Mouse (Mus musculus) adrenal gland, adult 8-10 months (tissue): Measurements from ENCODE around the gene Ttc9c. TPM values are rescaled to one million over a fixed set of nuclear protein-coding genes. Genes with fewer than 3 reads are reported as not detected.
A peak's percentile ranks its signal among the peaks of the same experiment; 100 is the strongest.

Experiments used
- DNase-seq: peaks from one replicate; pipeline ENCODE4 v3.0.0; 2022
- total RNA-seq, 4 experiments: library from RNA; stranded (reverse); gene quantifications; 2 replicates each; pipeline ENCODE4 v1.2.4; 2022

The Ttc9c gene
- total RNA-seq, 4 experiments from 2014 or later, result 27.4 to 40.5 (median 35.9) TPM

DNA sequence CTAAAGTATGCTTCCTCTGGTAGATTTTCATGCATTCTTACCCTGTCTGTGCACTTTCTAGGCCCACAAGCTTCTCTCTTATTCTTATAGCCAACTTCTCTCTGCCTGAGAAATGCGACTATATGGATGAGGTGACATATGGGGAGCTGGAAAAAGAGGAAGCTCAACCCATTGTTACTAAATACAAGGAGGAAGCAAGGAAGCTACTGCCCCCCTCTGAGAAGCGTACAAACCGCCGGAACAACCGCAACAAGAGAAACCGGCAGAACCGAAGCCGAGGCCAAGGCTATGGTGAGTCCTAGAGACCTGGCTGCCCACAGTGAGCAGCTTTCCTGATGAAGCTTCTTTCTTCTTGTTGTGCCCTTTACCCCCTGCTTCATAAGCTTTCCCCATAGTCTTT is 10.5 kb upstream of the Ttc9c start, which contains the start of gene AC129217.1:
TSS of gene AC129217.1 (plus strand) at position 114 of the 400 bp plus-strand sequence.
- no peak for DNase-seq

DNA sequence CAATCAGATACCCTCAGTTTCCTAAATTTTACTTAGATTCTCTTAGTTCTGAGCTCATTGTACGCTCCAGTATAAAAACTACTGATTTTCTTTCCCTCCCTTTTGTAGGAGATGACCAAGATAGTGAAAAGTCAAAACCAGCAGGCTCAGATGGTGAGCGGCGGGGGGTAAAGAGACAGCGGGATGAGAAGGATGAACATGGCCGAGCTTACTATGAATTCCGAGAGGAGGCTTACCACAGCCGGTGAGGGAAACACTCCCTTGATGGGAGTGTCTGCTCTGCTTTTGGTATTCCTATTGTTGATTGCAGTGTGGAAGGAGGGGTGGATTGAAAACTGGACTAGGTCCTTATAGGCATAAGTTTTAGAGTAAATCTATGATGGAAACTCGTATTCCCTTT is 3.6 kb upstream of the Ttc9c start:
- no peak for DNase-seq

DNA sequence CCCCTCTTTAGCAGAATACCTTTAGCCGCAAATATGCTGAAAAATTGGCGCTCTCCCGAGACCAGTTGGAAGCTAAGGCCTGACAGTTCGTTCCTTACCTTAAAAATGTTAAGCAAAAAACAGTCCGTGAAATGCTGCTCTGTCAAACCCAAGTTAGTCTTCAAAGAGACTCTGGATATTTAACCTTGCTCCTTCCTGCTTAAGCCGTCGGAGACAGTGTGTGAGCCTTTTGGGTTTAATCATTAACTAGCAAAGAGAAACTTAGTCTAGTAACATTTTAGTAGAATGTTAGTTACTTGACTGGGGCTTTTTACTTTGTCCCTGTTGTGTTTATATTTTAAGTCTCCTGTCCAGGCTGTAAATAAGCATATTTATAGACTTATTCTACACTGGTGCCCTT is 2.0 kb upstream of the Ttc9c start:
- DNase-seq, result no peak

DNA sequence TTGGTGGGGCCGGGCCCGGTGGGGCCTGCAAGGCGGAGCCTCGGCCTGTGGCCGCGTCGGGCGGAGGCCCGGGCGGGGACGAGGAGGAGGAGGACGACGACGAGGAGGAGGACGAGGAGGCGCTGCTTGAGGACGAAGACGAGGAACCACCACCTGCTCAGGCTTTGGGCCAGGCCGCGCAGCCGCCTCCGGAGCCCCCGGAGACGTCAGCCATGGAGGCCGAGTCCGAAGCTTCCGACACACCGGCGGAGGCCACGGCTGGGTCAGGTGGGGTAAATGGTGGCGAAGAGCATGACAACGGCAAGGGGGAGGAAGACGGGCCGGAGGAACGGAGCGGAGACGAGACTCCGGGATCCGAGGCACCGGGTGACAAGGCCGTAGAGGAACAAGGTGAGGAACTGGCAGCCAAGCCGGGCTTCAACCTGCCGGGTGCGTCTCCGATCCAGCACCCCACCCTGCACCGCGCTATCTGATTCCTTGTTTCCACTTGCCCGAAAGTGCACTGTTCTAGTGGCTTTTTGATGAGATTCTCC is 1.4 kb upstream of the Ttc9c start:
- DNase-seq, result peak; percentile 60

DNA sequence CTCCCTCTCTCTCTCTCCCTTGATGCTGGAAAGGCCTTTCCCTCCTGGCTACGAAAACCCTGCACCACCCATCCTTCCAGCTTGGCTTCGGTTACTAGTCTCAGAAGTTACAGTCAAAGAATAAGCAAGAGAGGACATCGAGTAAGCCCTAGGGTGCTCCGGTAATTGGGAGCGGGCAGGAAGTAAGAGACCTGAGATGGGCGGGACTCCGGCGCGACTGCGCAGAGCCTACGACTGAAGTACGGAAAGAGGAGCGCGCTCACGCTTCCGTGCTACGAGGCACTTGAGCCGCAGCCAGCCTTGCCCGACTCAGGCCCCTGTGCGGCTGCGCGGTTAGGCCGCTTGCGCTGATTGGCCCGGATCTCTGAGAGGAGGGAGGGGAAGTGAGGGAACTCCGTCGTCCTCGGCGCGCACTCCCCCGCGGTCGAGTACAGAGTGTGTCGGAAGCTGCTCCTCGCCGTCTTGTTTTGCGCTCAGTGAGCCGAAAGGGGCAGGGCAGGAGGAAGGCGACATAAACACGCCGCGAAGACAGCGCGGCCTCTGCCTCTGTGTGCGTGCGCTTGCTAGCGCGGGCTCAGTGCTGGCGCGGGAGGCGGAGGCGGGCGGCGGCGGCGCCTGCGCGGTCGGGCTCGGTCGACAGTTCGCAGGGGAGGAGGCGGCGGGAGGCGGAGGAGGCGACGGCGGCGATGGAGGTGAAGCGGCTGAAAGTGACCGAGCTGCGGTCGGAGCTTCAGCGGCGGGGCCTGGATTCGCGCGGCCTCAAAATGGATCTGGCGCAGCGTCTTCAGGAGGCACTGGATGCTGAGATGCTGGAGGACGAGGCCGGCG is 677 bp upstream of the Ttc9c start, which contains the start of gene Hnrnpul2:
TSS of gene Hnrnpul2 (plus strand) at position 415 of the 828 bp plus-strand sequence.
- DNase-seq, result peak; percentile 98

DNA sequence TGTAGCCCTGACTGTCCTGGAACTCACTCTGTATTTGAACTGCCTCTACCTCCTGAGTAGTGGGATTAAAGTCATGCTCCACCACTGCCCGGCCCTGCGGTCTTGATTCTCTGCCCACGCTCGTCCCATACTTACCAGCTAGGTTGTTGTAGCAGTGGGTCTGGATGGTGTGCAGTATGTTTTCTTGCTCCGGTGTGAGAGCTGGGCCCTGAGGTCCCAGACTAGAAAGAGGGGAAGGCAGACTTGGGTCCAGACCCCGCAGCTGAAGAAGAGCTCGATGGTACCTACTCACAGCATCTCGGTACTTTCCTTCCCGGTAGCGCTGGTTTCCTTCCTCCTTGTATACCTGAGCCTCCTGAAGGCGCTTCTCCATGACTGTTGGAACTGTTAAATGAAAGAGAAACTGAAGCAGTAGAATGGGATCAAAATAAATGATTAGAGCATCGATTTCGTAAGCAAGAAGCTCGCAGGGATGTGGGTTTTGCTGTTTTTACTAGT is 783 bp downstream of the Ttc9c start:
- no peak for DNase-seq

DNA sequence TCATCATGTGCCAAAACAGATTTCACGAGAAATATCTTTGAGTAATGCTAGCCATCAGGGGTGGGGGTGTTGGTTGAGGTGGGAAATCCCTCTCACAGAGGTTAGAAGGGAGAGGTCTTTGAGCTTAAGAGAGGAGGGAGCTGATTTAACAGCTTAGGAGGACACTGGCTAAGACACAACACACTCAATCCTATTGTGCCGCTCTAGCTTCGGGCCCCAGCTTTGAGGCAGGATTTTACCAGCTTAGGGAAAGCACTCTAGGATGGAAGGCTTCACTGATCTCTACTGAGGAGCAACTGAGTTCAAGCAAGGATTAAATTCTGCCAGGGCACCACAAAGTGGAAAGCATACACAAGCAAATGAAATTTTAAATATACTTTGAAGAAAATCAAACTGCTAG is 2.1 kb downstream of the Ttc9c start:
- no peak for DNase-seq

DNA sequence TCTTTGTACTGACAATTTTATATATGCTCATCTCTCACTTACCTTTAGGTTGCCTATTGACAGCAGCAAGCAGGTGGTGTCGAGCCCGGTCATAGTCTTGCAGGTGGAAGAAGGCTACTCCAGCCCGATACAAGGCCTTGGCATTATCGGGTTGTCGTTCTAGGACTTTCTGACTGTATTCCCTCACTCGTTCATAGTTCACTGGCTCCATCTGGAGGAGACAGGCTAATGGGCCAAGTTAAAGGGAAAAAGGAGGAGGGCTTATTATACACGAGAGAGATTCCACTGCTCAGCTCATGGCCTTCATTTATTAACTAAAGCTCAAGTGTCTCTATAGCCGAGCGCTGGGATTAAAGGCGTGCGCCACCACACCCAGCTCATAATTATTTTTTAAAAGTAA is 3.3 kb downstream of the Ttc9c start:
- no peak for DNase-seq

DNA sequence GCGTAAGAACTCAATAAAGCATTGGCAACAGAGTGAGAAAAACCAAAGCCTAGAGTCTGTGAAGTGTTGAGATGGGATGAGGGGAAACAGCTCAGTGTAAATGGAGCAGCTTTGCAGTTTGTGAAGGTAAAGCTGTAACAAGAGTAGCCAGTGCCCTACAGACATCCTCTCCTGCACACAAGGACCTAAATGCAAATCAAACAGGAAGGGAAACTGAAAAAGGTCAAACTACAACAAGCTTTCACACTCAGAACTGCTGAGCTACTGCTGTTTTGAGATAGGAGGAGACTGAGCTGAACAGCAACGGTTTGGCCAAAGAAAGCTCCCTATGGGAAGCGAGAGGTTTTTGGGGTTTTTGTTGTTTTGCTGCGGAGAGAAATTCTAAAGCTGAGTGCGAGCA is 12.3 kb downstream of the Ttc9c start:
- DNase-seq, result no peak

DNA sequence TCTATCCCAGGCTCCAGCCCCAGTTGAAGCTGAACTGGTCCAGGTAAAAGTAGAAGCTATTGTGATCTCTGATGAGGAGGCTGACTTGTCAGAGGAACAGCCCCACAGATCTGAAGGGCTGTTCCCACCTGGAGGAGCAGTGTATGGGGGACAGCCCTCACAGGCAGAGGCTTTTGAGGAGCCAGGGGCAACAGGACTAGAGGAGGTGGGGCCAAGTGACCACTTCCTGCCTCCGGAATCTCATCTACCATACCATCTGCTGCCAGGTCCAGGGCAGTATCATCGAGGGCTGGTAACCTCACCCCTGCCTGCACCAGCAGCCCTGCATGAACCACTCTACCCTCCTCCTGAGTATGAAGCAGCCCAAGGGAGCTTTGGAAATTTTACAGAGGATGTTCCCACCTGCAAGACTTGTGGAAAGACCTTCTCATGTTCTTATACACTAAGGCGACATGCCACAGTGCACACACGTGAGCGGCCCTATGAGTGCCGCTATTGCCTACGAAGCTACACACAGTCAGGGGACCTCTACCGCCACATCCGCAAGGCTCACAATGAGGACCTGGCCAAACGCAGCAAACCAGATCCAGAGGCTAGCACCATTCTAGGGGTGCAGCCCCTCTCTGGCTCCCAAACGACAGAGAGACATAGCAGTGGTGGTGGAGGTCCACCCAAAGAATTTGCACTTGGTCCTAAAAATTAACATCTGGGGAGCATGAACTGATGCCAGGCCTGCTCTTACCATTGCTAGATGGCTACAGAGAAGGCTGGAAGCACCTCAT is 15.1 kb downstream of the Ttc9c start:
- no peak for DNase-seq

DNA sequence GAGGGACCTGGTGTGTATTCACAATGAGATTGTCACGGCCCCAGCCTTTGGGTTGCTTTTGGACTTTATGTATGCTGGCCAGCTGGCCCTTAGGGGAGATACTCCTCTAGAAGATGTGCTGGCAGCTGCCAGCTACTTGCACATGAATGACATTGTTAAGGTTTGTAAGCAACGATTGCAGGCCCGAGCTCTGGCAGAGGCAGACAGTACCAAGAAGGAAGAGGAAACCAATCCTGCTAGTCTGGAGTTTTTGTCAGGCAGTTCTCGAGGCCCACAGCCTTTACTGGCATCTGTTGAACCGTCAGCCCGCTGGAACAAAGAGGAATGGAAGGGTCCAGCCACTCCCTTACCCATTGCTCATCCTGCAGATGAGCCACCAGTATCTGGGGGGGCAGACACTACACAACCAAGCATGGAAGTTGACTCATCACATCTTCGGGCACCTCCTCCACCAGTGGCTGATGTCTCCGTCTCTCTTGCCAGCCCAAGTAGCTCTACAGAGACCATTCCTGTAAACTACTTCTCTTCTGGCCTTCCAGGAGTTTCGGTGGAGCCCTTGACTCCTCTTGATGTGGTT is 15.8 kb downstream of the Ttc9c start:
- DNase-seq, result no peak

DNA sequence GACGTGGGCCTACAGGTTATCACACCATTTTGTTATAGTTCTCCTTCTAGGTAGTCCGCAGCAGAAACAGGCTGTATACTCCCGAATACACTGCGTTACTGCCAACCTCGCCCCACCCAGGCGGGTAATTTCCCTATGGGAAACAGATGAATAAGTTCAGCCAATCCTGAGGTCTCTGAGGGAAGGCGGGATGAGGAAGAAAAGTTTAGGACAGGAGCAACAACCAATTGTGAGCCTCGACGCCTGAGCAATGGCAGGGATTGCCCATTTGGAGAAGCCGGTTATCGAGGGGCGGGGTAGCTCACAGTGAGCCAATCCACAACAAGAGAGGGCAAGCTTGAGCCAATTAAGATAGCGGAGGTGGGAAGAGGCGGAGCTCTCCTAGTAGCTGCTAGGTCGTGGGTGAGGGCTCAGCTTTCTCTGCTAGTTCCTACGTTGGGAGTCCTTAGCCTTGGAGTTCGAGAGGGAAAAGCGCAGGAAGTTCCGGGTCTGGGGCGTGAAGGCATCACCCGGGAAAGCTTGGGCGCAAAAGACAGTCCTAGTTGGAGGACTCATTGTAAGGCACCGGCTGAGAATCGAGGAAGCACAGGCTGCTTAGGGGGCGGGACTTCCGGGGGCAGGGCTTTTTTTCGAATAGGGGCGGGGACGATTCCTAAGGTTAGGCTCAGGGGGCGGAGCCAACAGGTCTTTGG is 16.9 kb downstream of the Ttc9c start, which contains the start of gene Zbtb3:
TSS of gene Zbtb3 (plus strand) at position 426 of the 692 bp plus-strand sequence.
- peak; percentile 97 for DNase-seq

DNA sequence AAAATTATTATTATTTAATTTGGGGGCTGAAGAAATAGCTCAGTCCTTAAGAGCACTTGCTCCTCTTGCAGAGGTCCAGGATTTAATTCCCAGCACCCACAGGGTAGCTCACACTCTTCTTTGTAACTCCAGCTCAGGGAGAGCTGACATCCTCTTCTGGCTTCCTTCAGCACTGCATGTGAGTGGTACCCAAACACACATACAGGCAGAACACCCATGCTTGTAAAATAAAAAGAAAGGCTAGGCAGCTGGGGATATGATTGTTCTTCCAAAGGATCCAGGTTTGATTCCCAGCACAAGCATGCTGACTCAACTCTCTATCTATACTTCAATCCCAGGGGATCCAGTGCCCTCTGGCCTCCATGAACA is 20.2 kb downstream of the Ttc9c start:
- no peak for DNase-seq

DNA sequence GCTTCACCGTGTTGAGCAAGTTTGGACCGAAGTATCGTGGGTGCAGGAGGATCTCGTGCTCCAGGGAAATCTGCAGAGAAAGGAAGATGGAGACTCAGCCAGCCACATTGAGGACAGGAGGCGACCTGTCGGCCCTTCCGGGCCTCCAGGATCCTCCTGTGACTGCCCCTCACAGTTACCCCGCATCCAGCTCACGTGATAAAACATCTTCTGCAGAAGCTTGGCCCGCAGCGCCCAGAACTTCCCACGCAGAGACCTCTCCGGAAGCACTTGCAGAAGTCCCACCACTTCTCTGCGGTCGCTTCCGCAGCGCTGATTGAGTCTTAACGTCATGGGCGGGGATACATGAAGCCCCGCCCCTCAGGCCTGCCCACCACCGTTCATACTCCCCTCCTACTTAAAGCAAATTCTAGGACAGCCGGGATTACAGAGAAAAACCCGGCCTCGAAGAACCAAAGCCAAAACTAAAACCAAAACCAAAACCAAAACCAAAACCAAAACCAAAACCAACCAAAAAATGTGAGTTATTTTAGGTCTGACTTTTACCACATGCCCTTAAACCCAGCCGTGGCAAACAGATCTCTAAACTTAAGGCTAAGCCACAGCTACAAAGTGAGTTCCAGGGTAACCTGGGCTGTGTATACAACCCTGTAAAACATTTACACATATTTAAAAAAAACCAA is 20.7 kb downstream of the Ttc9c start, which contains the start of gene Polr2g:
TSS of gene Polr2g (minus strand) at position 314 of the 683 bp plus-strand sequence.
- DNase-seq, result peak; percentile 92

DNA sequence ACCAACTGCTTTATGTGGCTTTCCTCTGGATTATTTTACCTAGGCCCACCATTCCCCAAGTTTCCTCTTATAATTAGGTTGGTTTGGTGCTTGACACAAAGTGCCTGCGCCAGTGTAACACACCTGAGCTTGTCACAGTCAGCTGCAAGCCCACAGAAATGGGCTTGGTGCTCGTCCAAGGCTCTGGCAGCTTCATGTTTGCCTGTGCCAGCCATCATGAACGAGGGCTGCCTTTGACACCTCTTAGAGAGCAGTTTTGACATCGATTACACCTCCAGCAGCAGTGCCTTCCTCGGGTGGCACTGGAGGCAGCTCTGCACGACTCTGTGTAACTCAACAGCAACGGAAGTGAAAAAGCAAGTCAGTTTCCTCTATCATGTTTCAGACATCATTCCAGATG is 29.0 kb downstream of the Ttc9c start:
- no peak for DNase-seq

DNA sequence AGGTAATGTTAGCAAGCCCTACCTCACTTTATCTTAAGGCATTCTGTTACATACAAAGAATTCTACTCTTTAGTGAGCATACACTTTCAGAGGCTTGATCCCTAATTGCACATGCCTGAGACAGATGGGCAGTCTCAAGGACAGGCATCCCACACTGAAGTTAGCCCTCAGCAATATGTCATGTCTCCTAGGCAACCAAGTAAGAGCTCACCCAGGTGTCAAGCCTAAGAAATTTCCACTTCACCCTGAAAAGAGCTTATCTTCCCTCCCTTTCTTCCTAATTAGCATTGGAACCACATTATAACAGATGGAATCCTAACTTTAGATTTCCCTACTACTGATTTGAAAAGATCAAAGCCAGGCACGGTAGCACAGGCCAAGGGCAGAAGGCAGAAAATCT is 30.0 kb downstream of the Ttc9c start:
- no peak for DNase-seq

DNA sequence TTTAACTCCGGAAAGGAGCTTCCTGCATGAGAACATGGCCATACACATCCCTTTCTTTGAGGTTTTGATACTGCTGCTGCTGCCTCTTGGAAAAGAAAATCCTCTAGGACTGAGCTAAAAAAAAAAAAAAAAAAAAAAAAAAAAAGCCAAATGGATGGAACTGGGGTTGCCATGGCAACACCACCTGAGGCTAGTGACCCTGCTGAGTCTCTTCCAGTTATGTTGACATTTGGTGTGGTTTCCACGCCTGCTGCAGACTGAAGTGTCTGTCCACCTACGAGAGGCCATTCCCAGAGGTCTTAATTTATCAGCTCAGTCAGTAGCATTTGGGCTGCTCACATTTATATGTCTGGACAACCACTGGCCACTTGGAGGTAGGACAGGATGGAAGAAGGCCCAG is 30.6 kb downstream of the Ttc9c start:
- DNase-seq, result no peak

DNA sequence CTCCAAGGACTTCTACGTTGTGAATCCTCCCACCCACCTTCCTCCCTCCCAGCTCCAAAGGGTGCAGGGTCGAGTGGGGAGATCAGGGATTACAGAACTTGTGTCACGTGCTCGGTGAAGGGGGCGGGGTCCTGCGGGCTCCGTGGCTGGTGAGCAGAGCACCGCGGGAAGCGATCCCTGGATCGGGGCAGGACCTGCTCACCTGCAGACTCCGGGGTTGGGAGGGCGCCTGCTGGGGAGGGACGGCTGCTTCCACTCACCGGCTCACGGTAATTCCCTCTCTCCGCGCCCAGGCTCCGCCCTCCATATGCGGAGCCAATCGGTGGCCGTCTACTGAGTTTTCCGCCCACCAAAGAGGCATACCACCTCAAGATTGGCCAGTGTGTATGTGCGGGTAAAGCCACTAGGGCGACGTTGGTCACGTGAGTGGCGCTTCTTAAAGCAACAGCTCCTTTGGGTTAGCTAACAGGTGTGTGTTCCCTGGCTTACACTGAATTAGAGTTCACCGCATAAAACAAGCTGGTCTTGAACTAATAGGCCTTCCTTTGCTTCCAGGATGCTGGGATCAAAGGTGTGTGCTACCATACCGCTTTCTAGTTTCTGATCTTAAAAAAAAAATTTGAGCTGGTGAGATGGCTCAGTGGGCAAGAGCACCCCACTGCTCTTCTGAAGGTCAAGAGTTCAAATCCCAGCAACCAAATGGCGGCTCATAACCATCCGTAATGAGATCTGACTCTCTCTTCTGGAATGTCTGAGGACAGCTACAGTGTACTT is 32.9 kb downstream of the Ttc9c start, which contains the start of gene Taf6l:
TSS of gene Taf6l (minus strand) at position 410 of the 774 bp plus-strand sequence.
- peak; percentile 92 for DNase-seq

DNA sequence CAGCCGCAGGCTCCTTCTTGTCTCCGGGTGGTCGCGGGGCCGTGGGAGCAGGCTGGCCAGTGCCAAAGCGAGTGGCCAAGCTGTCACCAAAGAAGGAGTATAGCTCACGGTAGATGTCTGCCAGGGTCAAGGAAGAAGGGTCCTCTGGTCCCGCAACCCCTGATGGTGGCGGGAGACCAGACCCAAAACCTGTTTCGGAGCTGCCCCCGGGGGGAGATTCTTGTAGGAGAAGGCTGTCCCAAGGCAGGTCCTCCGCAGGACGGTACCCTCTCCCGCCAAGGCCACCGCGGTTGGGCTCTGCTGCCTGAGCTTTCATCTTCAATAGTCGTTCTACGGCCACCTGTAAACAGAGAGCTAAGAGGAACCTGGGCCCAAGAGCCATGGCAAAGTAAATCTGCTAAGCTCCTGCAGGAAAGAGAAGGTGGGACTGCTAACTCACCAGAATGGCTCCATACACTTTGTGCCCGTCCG is 44.1 kb downstream of the Ttc9c start:
- no peak for DNase-seq
